Mouse (Mus musculus) ES-E14 (cell line): ENCODE results near the gene Reep3. TPM values are rescaled to one million over a fixed set of nuclear protein-coding genes. Genes with fewer than 3 reads are reported as not detected.
A peak's percentile ranks its signal among the peaks of the same experiment; 100 is the strongest.

Source experiments
- DNase-seq: peaks from one replicate; pipeline ENCODE4 v3.0.0-alpha.2; 2013; ENCODE audit warnings: low read depth, low spot score
- H3K27ac ChIP-seq: 2 replicates; pipeline ENCODE4 v1.5.1; 2012; ENCODE audit warnings: low read depth, mild to moderate bottlenecking, low read length, moderate library complexity, mixed read lengths; ENCODE audit not compliant: poor library complexity, insufficient read depth, severe bottlenecking
- H3K36me3 ChIP-seq: 2 replicates; pipeline ENCODE4 v1.6.1; 2012; ENCODE audit warnings: mild to moderate bottlenecking, low read length, moderate library complexity, mixed read lengths; ENCODE audit not compliant: control insufficient read depth, poor library complexity, insufficient read depth, severe bottlenecking
- H3K4me1 ChIP-seq, 2 experiments: fragments of 150-350 bp in 1 of 2; sonication (generic) in 1 of 2; 2 replicates each; pipeline ENCODE4 v1.6.1; 2012; ENCODE audit warnings: low read length in 2 of 2, mild to moderate bottlenecking in 1 of 2, mixed read lengths in 1 of 2; ENCODE audit not compliant: control insufficient read depth in 2 of 2, insufficient read depth in 2 of 2, poor library complexity in 1 of 2
- H3K4me3 ChIP-seq, 2 experiments: fragments of 150-350 bp in 1 of 2; sonication (generic) in 1 of 2; 2 replicates each; pipeline ENCODE4 v1.5.1; 2012; ENCODE audit warnings: low read length in 2 of 2, low read depth in 1 of 2, mild to moderate bottlenecking in 1 of 2, mixed read lengths in 1 of 2; ENCODE audit not compliant: insufficient read depth in 1 of 2, poor library complexity in 1 of 2, severe bottlenecking in 1 of 2
- H3K9ac ChIP-seq: 2 replicates; pipeline ENCODE4 v1.6.1; 2012; ENCODE audit warnings: low read depth, mild to moderate bottlenecking, low read length, mixed read lengths; ENCODE audit not compliant: poor library complexity, insufficient read depth, severe bottlenecking
- H3K9me3 ChIP-seq: fragments of 150-350 bp; sonication (generic); 2 replicates; pipeline ENCODE4 v1.6.1; 2012; ENCODE audit warnings: low read depth, mild to moderate bottlenecking, low read length; ENCODE audit not compliant: control insufficient read depth, insufficient read depth
- CHD2 ChIP-seq: IDR thresholded peaks from 2 replicates; pipeline ENCODE4 v1.6.1; 2014; ENCODE audit warnings: mild to moderate bottlenecking, low read depth, low read length, inconsistent platforms
- HCFC1 ChIP-seq: IDR thresholded peaks from 2 replicates; pipeline ENCODE4 v1.6.1; 2012; ENCODE audit warnings: low read length, inconsistent platforms, borderline replicate concordance; ENCODE audit not compliant: insufficient read depth
- MAFK ChIP-seq: IDR thresholded peaks from 2 replicates; pipeline ENCODE4 v1.6.1; 2014; ENCODE audit warnings: mild to moderate bottlenecking, low read depth, low read length, inconsistent platforms; ENCODE audit not compliant: insufficient read depth
- ZC3H11A ChIP-seq: IDR thresholded peaks from 2 replicates; pipeline ENCODE4 v1.6.1; 2012; ENCODE audit warnings: low read depth, mild to moderate bottlenecking, inconsistent platforms, low read length, borderline replicate concordance
- ZNF384 ChIP-seq: IDR thresholded peaks from 2 replicates; pipeline ENCODE4 v1.6.1; 2012; ENCODE audit warnings: low read depth, low read length, inconsistent platforms
- in situ Hi-C, 2 experiments: fragments of 600-800 bp; cut with MboI; formaldehyde crosslinking; loops; one replicate each; pipeline ENCODE4 v1.15.1; 2025; ENCODE audit warnings: low sequenced_read_pairs in 2 of 2, inconsistent platforms in 1 of 2; ENCODE audit not compliant: unreplicated experiment in 2 of 2
- total RNA-seq: library from RNA; depleted of rRNA; stranded (reverse); fragments of 300-350 nt; gene quantifications from 2 replicates; pipeline ENCODE4 v1.2.3, GENCODE M21; 2012

Gene Reep3
- total RNA-seq, 1 experiment: 18.2 TPM

DNA sequence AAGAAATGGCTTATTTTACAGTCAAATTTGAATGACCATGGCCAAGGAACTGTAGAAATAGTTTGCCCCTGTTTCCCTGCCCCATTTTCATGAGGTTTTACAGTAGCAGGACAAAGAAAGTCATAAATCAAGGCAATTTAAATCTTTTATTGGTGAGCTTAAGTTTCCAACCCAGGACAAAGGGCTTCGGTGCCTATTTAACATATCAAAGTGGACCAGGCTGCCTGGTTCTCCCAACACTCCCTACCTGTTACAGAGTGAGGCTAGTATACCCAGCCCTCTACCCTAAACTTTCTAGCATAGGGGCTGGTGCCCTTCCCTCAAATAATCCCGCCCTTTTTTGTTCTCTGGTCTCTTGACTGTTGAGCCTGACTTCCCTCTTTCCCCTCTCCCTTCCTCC lies 127.2 kb downstream of the Reep3 start:
- Histone ChIP-seq H3K4me1 (peaks cover 7 to 28% of the 10 kb centered on the region in 2 experiments), H3K36me3 (no peaks in the 10 kb centered on the region), H3K9ac (no peak overlapping the region), H3K9me3 (no peaks in the 10 kb centered on the region), H3K4me3 (no peak overlapping the region), H3K27ac (peak overlapping the region; percentile 83; the same call in 1 of the 2 replicates)
- peak; percentile 75 for DNase-seq
- in situ Hi-C loops: no loop called here
- no peak for TF ChIP-seq CHD2

DNA sequence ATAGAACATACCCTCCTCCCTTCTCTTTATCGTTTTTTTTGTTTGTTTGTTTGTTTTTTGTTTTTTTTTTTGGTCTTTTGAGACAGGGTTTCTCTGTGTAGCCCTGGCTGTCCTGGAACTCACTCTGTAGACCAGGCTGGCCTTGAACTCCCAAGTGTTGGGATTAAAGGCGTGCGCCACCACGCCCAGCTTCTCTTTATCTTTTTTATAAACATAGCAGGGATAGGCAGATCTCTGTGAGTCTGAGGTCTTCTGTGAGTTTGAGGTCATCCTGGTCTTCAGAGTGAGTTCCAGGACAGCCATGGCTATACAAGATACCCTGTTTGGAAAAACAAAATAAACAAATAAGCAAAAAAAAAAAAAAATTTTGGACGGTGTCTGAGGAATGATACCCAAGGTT lies 127.7 kb downstream of the Reep3 start:
- no peak for DNase-seq
- peak overlapping the region; percentile 83; the same call in 1 of the 2 replicates for H3K27ac ChIP-seq
- H3K36me3 ChIP-seq: no peaks in the 10 kb centered on the region
- TF ChIP-seq HCFC1 (no peak), MAFK (no peak), CHD2 (no peak), ZC3H11A (no peak), ZNF384 (no peak)
- H3K9me3 ChIP-seq: no peaks in the 10 kb centered on the region
- in situ Hi-C loops: no loop called here
- no peak overlapping the region for H3K4me3 ChIP-seq
- peaks cover 7 to 28% of the 10 kb centered on the region in 2 experiments for H3K4me1 ChIP-seq
- no peak overlapping the region for H3K9ac ChIP-seq

DNA sequence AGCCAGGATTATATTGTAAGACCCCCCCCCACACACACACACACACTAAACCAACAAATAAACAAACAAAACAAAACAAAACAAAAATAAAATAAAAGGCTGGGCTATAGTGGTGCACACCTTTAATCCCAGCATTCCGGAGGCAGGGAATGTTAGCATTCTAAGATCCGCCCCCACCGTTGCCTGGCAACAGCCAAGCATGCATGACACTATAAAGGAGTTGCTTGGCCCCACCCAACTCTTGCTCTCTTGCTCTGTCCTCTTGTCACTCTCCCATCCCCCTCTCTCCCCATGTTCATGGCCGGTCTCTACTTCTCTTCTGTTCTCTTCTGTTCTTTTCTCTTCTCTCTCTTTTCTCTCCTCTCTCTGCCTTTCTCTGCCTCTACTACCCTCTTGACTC lies 128.2 kb downstream of the Reep3 start:
- peak; percentile 98 for DNase-seq
- Histone ChIP-seq H3K4me1 (peaks cover 7 to 28% of the 10 kb centered on the region in 2 experiments), H3K9ac (no peak overlapping the region; the same call in 1 of the 2 replicates), H3K9me3 (no peaks in the 10 kb centered on the region), H3K27ac (peak overlapping the region; percentile 97; the same call in 1 of the 2 replicates), H3K36me3 (no peaks in the 10 kb centered on the region), H3K4me3 (peak overlapping the region; percentile 8 to 19; a peak in 1 of 4 replicates)
- TF ChIP-seq ZC3H11A (no peak), HCFC1 (no peak), MAFK (no peak), ZNF384 (no peak)
- in situ Hi-C loops: no loop called here

DNA sequence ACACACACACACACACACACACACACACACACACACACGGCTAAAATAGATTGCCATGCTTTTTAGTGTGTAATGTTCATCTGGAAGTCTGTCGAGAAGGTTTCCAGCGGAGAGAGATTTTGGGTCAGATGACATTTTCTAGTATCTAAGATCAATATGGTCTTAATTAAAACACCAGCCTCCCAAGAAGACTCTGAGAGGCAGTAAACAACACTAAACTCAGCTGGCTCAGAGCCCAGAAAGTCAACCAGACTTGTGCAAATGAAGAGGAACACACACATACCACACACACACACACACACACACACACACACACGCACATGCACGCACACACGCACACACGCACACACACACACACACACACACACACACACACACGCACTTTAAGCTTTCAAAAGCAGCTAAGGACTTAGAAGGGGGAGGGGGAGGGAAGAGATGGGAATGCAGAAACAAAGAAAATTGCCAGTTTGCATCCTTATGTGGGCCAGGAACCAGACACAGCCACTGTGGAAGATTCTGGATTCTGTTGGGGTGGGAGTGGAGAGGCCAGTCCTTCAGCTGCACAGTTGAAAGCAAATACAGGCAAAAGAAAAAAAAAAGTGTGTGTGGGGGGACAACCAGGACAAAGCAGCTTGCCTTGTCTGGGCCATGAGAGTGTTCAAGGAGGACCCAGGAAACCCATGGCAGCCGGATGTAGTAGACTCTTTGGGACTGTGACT lies 130.2 kb downstream of the Reep3 start:
- H3K27ac ChIP-seq: no peak overlapping the region

More for the DNA sequence above, 130.2 kb downstream of the Reep3 start:
- in situ Hi-C loops: no loop called here
- TF ChIP-seq CHD2 (no peak), ZC3H11A (no peak), HCFC1 (no peak), MAFK (no peak)
- no peaks in the 10 kb centered on the region for H3K9me3 ChIP-seq
- DNase-seq: no peak
- no peaks in the 10 kb centered on the region for H3K36me3 ChIP-seq
- no peak overlapping the region for H3K9ac ChIP-seq
- H3K4me3 ChIP-seq: no peak overlapping the region
- peaks cover 7 to 28% of the 10 kb centered on the region in 2 experiments for H3K4me1 ChIP-seq
